13 mouse cellular contexts compared by ENCODE assay signal in the genomic region with DNA sequence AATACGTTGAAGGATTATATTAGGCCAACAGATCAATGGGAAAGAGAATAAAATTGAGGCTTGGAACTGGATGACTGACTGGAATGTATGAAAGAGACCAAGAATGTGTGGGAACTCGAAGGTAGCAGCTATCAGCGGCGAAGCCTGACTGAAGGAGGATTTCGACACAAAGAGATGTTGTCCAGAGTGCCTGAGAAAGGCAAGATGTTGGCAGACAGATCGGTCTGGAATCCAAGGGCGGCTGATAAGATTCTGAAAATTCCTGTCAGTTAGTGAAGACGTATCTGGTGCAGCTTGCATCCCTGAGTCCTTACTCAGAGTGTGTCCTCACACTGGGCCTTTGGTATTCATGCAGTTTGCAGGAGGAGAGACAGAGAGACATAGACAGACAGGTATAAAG.
DNase-seq lines count a peak whose midpoint lies in the region; ATAC-seq and TF ChIP-seq lines count a peak whose summit lies in the region.
"Had no signal": no experiment of that assay in that cellular context is flagged by ENCODE, and none has a peak within 500 bp of the region (broad histone marks: within the 10 kb centered on the region; RNA-seq: fewer than 3 reads in every experiment).

No protein-coding gene starts in this region.

- H3K9me3 ChIP-seq in limb, embryonic 10.5 days (replicated peaks): no peaks in the 10 kb centered on the region
- no peaks in the 10 kb centered on the region for H3K9me3 ChIP-seq in intestine, postnatal 0 days (ENCODE audit: control insufficient read depth)
- H3K9me3 ChIP-seq: lung, embryonic 15.5 days; midbrain, embryonic 13.5 days had no signal

- WGBS in limb, embryonic 10.5 days: 84% methylated on average over 8 of the region's 8 CpGs
- WGBS in intestine, postnatal 0 days: 73% methylated on average over 8 of the region's 8 CpGs

- H3K4me3 ChIP-seq in limb, embryonic 10.5 days: no peak overlapping the region
- no peak overlapping the region for H3K4me3 ChIP-seq in intestine, postnatal 0 days (ENCODE audit: low read depth, low read length)
- H3K4me3 ChIP-seq: erythroblast, embryonic 14.5 days; lung, embryonic 15.5 days; midbrain, embryonic 13.5 days had no signal

- no peak overlapping the region for H3K4me2 ChIP-seq in intestine, postnatal 0 days (replicated peaks; ENCODE audit: low read depth)
- H3K4me2 ChIP-seq: lung, embryonic 15.5 days; midbrain, embryonic 13.5 days had no signal

- intact Hi-C loops in heart, postnatal 25 days (cut with DNase I): no loop called here

- no peak overlapping the region for H3K9ac ChIP-seq in intestine, postnatal 0 days (ENCODE audit: low read depth, low read length)
- H3K9ac ChIP-seq: lung, embryonic 15.5 days; midbrain, embryonic 13.5 days had no signal

- H3K36me3 ChIP-seq in limb, embryonic 10.5 days: no peaks in the 10 kb centered on the region
- H3K36me3 ChIP-seq in intestine, postnatal 0 days (ENCODE audit: control insufficient read depth, insufficient read depth): no peaks in the 10 kb centered on the region
- H3K36me3 ChIP-seq: lung, embryonic 15.5 days; midbrain, embryonic 13.5 days had no signal

- ATAC-seq in intestine, postnatal 0 days: no peak
- ATAC-seq: midbrain, embryonic 13.5 days had no signal

- no peaks in the 10 kb centered on the region for H3K27me3 ChIP-seq in limb, embryonic 10.5 days (ENCODE audit: low read depth, poor library complexity, severe bottlenecking)
- H3K27me3 ChIP-seq in intestine, postnatal 0 days (replicated peaks; ENCODE audit: control insufficient read depth, insufficient read depth, low read length): no peaks in the 10 kb centered on the region
- H3K27me3 ChIP-seq: lung, embryonic 15.5 days; midbrain, embryonic 13.5 days had no signal

- peak; percentile 42 for DNase-seq in ovary, adult 18-20 months (ENCODE audit: low spot score)
- no peak for DNase-seq in ovary, postnatal 14 days (ENCODE audit: low spot score)
- DNase-seq in heart, adult 9 months (ENCODE audit: low spot score in 2 of 2): peak; percentile 38 to 50
- peak; percentile 25 for DNase-seq in heart, postnatal 25 days (ENCODE audit: low spot score)
- peak; percentile 55 for DNase-seq in lung, postnatal 36 days
- DNase-seq in left cerebral cortex, adult 18-20 months (ENCODE audit: low spot score in 2 of 2): no peak
- DNase-seq in limb, embryonic 10.5 days (ENCODE audit: low spot score): no peak
- DNase-seq: kidney, postnatal 36 days; spleen, adult 18-20 months had no signal

- no peak for TF ChIP-seq CTCF in intestine, postnatal 0 days (IDR thresholded peaks at IDR 0.05; ENCODE audit: low read depth)

- no peak overlapping the region for H3K27ac ChIP-seq in limb, embryonic 10.5 days
- H3K27ac ChIP-seq in intestine, postnatal 0 days (ENCODE audit: low read depth, low read length): no peak overlapping the region
- H3K27ac ChIP-seq: lung, embryonic 15.5 days; midbrain, embryonic 13.5 days had no signal

- peaks cover 25% of the 10 kb centered on the region for H3K4me1 ChIP-seq in limb, embryonic 10.5 days
- no peaks in the 10 kb centered on the region for H3K4me1 ChIP-seq in intestine, postnatal 0 days (replicated peaks; ENCODE audit: control insufficient read depth, insufficient read depth, low read length)
- H3K4me1 ChIP-seq: midbrain, embryonic 13.5 days had no signal

Comparison
In these comparisons a context has a peak if more than half of its experiments do, and no peak if none do; other contexts are left out.
1. DNase-seq: peak in ovary, adult 18-20 months (single experiment), heart, adult 9 months (2 of 2), heart, postnatal 25 days (single experiment) and lung, postnatal 36 days (single experiment); none in ovary, postnatal 14 days (single experiment), left cerebral cortex, adult 18-20 months (0 of 2) and limb, embryonic 10.5 days (single experiment).